Mouse (Mus musculus): ENCODE results near the gene Nxpe5. TPM values are rescaled to one million over a fixed set of nuclear protein-coding genes. Genes with fewer than 3 reads are reported as not detected.

Nxpe5 gene
- polyA plus RNA-seq (2012; rRNA removed), result 1.8 and 2.0 TPM in 2 replicates

GRCm38 (mm10) chr5:138225700-138226099, at the start of gene Nxpe5:
TSS of gene Nxpe5 (plus strand) at chr5:138225898.

DNA sequence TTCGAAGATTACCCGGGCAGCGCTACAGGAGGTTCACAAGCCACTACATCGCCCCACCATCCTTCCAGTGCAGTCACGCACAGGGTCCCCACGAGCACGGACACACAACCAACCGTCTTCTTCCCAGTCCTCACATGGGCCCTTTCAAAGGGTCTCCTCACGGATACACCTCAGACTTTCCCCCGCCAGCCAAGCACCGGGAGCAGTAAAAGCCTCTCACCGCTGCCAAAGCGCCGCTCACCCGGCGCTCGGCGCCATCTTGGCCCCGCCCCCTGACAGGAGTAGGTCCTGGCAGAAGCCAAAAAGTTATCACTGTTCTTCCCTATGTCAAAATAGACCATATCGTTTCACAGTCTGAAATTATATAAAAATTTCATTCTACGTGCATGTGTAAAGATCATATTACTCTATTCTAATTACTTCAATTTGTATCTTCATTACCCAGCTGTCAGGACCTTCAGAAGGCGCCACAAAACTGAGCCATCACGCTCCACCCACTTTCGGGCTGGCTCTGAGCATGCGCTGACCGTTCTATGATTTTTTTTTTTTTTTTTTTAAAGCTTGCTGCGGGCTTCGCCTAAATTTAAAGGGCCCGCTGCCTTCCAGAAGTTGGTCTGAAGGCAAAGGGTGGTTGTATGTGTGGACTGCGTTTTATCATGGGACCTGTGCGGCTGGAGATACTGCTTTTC, 38.6 kb upstream of the Nxpe5 start, which contains the start of the genes Taf6 and Cnpy4:
Taf6 (minus strand) TSS at position 502 of the 689 bp plus-strand sequence.
Cnpy4 (plus strand) TSS at position 536 of the 689 bp plus-strand sequence.

DNA sequence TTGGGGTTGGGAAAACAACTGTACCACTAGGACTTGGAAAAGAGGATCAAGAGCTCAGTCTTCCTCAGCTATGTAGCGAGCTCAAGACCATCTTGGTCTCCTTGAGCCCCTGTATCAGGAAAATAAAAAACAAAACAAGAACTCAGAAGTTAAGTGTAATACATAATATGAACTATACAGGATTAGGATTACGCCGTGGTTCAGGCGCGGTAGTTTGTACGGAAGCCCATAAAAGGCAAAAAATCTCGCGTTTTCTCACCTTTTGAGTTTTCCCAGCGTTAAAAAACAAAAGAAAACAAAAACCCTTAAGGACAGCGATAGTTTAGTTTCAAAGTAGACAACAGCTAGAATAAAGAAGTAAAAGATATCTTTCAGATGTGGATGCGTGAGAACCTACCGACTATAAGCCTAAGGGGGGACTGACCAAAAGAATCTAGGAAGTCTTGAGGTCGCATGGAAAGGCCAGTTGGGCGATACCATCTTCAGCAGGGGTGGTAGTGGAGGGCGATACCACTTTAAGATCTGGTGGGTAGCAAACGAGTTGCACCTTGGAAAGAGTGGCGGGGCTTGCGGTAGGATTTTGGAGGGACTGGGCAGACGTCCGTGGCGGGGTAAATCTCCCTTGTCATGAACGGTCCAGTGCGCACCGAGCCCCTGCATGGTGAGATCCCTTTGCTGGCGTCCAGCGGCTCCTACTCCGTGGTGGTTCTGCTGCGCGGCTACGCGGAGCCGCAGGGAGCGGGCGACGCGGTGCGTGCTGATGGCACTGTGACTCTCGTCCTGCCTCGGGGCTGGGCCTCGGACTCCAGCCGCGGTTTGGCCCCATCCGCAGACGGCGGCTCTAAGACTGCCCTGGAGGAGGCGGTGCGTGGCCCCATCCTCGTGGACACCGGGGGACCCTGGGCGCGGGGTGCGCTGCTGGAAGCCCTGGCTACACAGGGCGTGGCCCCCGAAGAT, 31.6 kb upstream of the Nxpe5 start, which contains the start of gene Mblac1:
Mblac1 (plus strand) TSS at position 544 of the 957 bp plus-strand sequence.

DNA sequence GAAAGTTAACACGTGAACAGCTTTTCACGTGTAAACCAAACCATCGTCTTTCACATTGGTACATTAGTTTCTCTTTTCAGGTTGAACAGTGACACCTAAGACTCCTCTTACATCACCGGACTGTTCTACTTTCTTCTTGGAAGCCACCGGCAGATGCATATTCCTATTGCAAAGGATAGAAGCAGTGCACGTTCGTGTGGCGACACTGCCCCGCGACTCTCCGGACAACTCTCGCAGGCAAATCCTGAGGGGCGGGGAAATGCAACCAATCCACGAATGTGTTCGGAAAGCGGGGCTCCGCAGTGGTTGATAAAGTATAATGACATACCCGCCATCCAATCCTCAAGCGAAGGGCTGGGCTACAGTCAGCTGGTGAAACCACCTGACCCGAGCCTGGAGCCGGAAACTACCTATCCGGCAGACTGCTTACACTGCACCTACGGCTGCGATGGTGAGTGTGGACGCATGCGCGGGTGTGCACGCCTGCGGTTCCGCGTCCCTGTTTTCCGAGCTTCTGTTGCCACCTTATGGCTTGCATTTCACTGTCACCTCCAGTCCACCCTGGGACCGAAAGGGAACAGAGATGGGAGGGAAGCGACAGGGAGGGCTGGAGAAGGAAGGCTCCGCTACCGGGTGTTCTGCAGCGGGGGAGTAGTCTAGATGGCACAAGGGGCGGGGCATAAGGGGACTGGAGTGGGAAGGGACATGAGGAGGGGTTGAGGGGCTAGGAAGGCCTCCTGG, 29.8 kb downstream of the Nxpe5 start, which contains the start of gene Lamtor4:
Lamtor4 (plus strand) TSS at position 130 of the 741 bp plus-strand sequence.

GRCm38 (mm10) chr5:138263260-138264206, 37.8 kb downstream of the Nxpe5 start, which contains the start of gene BC037034:
TSS of gene BC037034 (minus strand) at chr5:138264033.

GRCm38 (mm10) chr5:138272409-138272923, 46.8 kb downstream of the Nxpe5 start, which contains the start of gene Gal3st4:
TSS of gene Gal3st4 (minus strand) at chr5:138272840.

GRCm38 (mm10) chr5:138279585-138280424, 54.1 kb downstream of the Nxpe5 start, which contains the start of the genes Gm43720, Gpc2 and Stag3:
TSS of gene Gm43720 (minus strand) at chr5:138279958.
TSS of gene Gpc2 (minus strand) at chr5:138280005.
TSS of gene Stag3 (plus strand) at chr5:138280240.

Other genes with a start within 250 kb of the Nxpe5 start
- 0.88 and 1.7 TPM in 2 replicates for gene Azgp1, start 244.4 kb upstream of the Nxpe5 start, polyA plus RNA-seq (2012; rRNA removed)
- gene Smok3a, start 204.6 kb upstream of the Nxpe5 start, polyA plus RNA-seq (2012; rRNA removed), result not detected in 2 replicates
- not detected in 2 replicates for gene Smok3b, start 204.5 kb upstream of the Nxpe5 start, polyA plus RNA-seq (2012; rRNA removed)
- gene Smok3c, start 172.7 kb upstream of the Nxpe5 start, polyA plus RNA-seq (2012; rRNA removed), result not detected in 2 replicates
- gene Zkscan1, start 140.8 kb upstream of the Nxpe5 start, polyA plus RNA-seq (2012; rRNA removed), result 3.5 and 4.0 TPM in 2 replicates
- 5.9 and 6.5 TPM in 2 replicates for gene Zscan21, start 109.0 kb upstream of the Nxpe5 start, polyA plus RNA-seq (2012; rRNA removed)
- gene Zfp113, start 70.2 kb upstream of the Nxpe5 start, polyA plus RNA-seq (2012; rRNA removed), result 2.3 and 2.9 TPM in 2 replicates
- gene Cops6, start 64.8 kb upstream of the Nxpe5 start, polyA plus RNA-seq (2012; rRNA removed), result 61.9 and 65.8 TPM in 2 replicates
- 24.4 and 31.9 TPM in 2 replicates for gene Ap4m1, start 53.9 kb upstream of the Nxpe5 start, polyA plus RNA-seq (2012; rRNA removed)
- gene Mcm7, start 53.5 kb upstream of the Nxpe5 start, polyA plus RNA-seq (2012; rRNA removed), result 24.7 and 26.8 TPM in 2 replicates
- 39.3 and 55.2 TPM in 2 replicates for gene Taf6, start 38.4 kb upstream of the Nxpe5 start, polyA plus RNA-seq (2012; rRNA removed)
- gene Cnpy4, start 38.4 kb upstream of the Nxpe5 start, polyA plus RNA-seq (2012; rRNA removed), result 2.9 and 3.3 TPM in 2 replicates
- 7.7 and 9.6 TPM in 2 replicates for gene Mblac1, start 31.6 kb upstream of the Nxpe5 start, polyA plus RNA-seq (2012; rRNA removed)
- 176 and 202 TPM in 2 replicates for gene Lamtor4, start 29.6 kb downstream of the Nxpe5 start, polyA plus RNA-seq (2012; rRNA removed)
- gene BC037034, start 38.1 kb downstream of the Nxpe5 start, polyA plus RNA-seq (2012; rRNA removed), result 60.0 and 79.7 TPM in 2 replicates
- 0.52 and 0.76 TPM in 2 replicates for gene Gal3st4, start 46.9 kb downstream of the Nxpe5 start, polyA plus RNA-seq (2012; rRNA removed)
- gene Gm43720, start 54.1 kb downstream of the Nxpe5 start, polyA plus RNA-seq (2012; rRNA removed), result not detected in 2 replicates
- 2.2 and 3.5 TPM in 2 replicates for gene Gpc2, start 54.1 kb downstream of the Nxpe5 start, polyA plus RNA-seq (2012; rRNA removed)
- 0.50 and 0.75 TPM in 2 replicates for gene Stag3, start 54.3 kb downstream of the Nxpe5 start, polyA plus RNA-seq (2012; rRNA removed)
- 0.38 TPM in 1 of 2 replicates, not detected in the other for gene Pvrig, start 116.1 kb downstream of the Nxpe5 start, polyA plus RNA-seq (2012; rRNA removed)
- 1.6 TPM in 2 replicates for gene Zfp157, start 215.6 kb downstream of the Nxpe5 start, polyA plus RNA-seq (2012; rRNA removed)

All from colon, adult 2 months (tissue).